Mouse (Mus musculus): Measurements from ENCODE around the gene Rbm4. TPM values are rescaled to one million over a fixed set of nuclear protein-coding genes. Genes with fewer than 3 reads are reported as not detected.
"Not testable (repeated sequence)": the region's sequence is repeated elsewhere in the genome, so short reads cannot be mapped to it uniquely, and the experiment has no call there.

The Rbm4 gene
- polyA plus RNA-seq, 1 experiment: 72.7 TPM

DNA sequence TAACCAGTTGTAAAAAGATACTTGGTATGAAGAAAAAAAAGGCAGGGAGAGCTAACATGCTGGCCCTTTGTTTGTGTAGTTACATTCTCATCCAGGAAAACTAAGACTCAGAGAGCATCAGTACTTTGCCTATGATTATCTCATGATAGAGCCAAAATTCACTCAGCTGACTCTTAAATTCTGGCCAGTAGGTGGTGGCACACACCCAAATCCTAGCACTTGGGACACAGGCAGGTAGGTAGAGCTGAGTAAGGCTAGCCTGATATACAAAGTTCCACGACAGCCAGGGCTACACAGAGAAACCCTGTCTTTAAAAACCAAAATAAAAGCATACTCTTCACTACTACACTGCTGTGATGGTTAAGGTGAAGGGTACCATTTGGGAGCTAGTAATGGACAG is 30.8 kb downstream of the Rbm4 start:
- H3K27ac ChIP-seq (ENCODE audit: insufficient read depth, low read length): no peak overlapping the region
- no peak overlapping the region for H3K9ac ChIP-seq (ENCODE audit: low read depth, poor library complexity, severe bottlenecking)
- H3K36me3 ChIP-seq (ENCODE audit: control insufficient read depth, insufficient read depth, low read length, poor library complexity, severe bottlenecking): peaks cover 67% of the 10 kb centered on the region
- no peaks in the 10 kb centered on the region for H3K27me3 ChIP-seq (ENCODE audit: control insufficient read depth, insufficient read depth, low read length, poor library complexity, severe bottlenecking)
- no peaks in the 10 kb centered on the region for H3K9me3 ChIP-seq (replicated peaks; ENCODE audit: control insufficient read depth, insufficient read depth, low read length, poor library complexity, severe bottlenecking)
- H3K4me3 ChIP-seq (ENCODE audit: low read depth, low read length): no peak overlapping the region
- no peaks in the 10 kb centered on the region for H3K4me1 ChIP-seq (ENCODE audit: control insufficient read depth, insufficient read depth, low read length)
- TF ChIP-seq POLR2A (IDR thresholded peaks at IDR 0.05; ENCODE audit: insufficient read depth, low read length) (no peak), CTCF (IDR thresholded peaks at IDR 0.05; ENCODE audit: low read depth, low read length) (peak; percentile 18), EP300 (IDR thresholded peaks at IDR 0.05; ENCODE audit: insufficient read depth, low read depth, low read length) (no peak)

DNA sequence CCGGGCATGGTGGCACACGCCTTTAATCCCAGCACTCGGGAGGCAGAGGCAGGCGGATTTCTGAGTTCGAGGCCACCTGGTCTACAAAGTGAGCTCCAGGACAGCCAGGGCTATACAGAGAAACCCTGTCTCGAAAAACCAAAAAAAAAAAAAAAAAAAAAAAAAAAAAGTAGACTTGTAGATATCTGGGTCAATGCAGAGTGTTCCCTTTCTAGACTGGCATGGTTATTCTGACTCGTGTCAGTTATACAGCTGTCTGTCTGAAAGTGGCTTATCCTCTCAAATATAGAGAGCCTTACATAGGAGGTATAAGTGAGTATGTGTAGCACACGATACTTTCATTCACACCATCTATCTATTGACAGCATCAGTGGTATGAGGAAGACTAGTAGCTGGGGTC is 33.2 kb downstream of the Rbm4 start:
- H3K27ac ChIP-seq (ENCODE audit: insufficient read depth, low read length); H3K9ac ChIP-seq (ENCODE audit: low read depth, poor library complexity, severe bottlenecking); H3K4me1 ChIP-seq (ENCODE audit: control insufficient read depth, insufficient read depth, low read length); H3K27me3 ChIP-seq (ENCODE audit: control insufficient read depth, insufficient read depth, low read length, poor library complexity, severe bottlenecking); H3K4me3 ChIP-seq (ENCODE audit: low read depth, low read length); H3K9me3 ChIP-seq (replicated peaks; ENCODE audit: control insufficient read depth, insufficient read depth, low read length, poor library complexity, severe bottlenecking): not testable (repeated sequence)
- peaks cover 49% of the 10 kb centered on the region for H3K36me3 ChIP-seq (ENCODE audit: control insufficient read depth, insufficient read depth, low read length, poor library complexity, severe bottlenecking)

DNA sequence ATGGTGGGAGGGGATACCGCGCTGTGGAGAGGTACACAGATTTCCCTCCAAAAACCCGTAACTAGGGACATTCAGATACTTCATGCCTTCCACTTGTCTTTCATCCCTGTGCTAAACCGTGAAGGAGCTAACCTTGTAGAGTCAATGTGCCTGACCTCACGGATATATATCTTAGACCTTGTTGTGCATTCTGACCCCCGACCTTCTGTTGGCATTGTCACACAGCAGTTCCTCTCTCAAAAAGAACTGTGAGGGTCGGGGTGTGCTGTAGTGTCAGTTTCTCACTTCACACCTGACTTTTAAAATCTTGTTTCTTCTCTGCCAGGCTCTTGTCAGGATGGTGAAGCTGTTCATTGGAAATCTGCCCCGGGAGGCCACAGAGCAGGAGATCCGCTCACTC is 36.8 kb downstream of the Rbm4 start:
- Histone ChIP-seq H3K4me3 (ENCODE audit: low read depth, low read length) (peak overlapping the region; percentile 75), H3K9ac (ENCODE audit: low read depth, poor library complexity, severe bottlenecking) (peak overlapping the region; percentile 79), H3K4me1 (ENCODE audit: control insufficient read depth, insufficient read depth, low read length) (no peaks in the 10 kb centered on the region), H3K9me3 (replicated peaks; ENCODE audit: control insufficient read depth, insufficient read depth, low read length, poor library complexity, severe bottlenecking) (no peaks in the 10 kb centered on the region), H3K36me3 (ENCODE audit: control insufficient read depth, insufficient read depth, low read length, poor library complexity, severe bottlenecking) (peaks cover 25% of the 10 kb centered on the region), H3K27me3 (ENCODE audit: control insufficient read depth, insufficient read depth, low read length, poor library complexity, severe bottlenecking) (no peaks in the 10 kb centered on the region), H3K27ac (ENCODE audit: insufficient read depth, low read length) (peak overlapping the region; percentile 48; the same call in 1 of the 2 replicates)
- no peak for TF ChIP-seq CTCF (IDR thresholded peaks at IDR 0.05; ENCODE audit: low read depth, low read length)

DNA sequence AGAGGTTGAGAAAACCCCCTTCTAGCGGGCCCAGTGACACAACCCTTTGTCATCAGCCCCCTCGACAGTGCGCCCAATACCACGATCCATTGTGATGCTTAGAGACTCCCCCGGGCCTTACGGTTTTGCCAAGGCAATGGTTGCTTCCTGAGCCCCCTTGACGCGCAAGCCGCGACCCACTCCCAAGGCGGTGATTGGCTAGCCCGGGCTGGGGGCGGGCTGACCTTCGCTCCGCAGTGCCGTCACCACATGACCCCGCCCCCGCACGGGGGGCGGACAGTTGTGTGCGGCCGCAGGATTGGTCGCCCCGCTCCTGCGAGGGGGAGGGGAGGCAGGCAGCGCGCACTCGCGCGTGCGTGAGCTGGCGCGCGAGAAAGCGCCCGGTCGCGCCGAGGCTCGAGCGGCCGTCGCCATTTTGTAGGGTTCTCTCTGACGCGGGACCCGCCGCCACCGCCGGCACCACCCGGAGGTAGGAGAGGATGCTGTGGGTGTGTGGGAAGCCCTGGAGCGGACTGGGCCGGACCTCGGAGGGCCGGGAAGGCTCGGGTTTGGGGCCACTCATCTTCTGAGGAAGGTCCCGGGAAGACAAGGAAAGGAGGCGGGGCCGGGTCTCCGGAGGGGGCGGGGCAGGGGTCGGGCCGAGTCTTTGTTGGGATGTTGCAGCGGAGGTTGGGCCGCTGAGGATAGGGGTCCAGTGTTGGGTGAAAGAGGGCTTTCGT is 37.3 kb downstream of the Rbm4 start, which contains the start of gene Rbm4b:
Rbm4b (plus strand) TSS at position 305 of the 719 bp plus-strand sequence.
- Histone ChIP-seq H3K27me3 (ENCODE audit: control insufficient read depth, insufficient read depth, low read length, poor library complexity, severe bottlenecking) (no peaks in the 10 kb centered on the region), H3K4me1 (ENCODE audit: control insufficient read depth, insufficient read depth, low read length) (no peaks in the 10 kb centered on the region), H3K9ac (ENCODE audit: low read depth, poor library complexity, severe bottlenecking) (peak within 1 kb of the TSS; percentile 79), H3K4me3 (ENCODE audit: low read depth, low read length) (peak within 1 kb of the TSS; percentile 75), H3K36me3 (ENCODE audit: control insufficient read depth, insufficient read depth, low read length, poor library complexity, severe bottlenecking) (peaks cover 20% of the 10 kb centered on the region), H3K27ac (ENCODE audit: insufficient read depth, low read length) (peak within 1 kb of the TSS; percentile 48; the same call in 1 of the 2 replicates), H3K9me3 (replicated peaks; ENCODE audit: control insufficient read depth, insufficient read depth, low read length, poor library complexity, severe bottlenecking) (no peaks in the 10 kb centered on the region)
- TF ChIP-seq CTCF (IDR thresholded peaks at IDR 0.05; ENCODE audit: low read depth, low read length) (no peak), POLR2A (IDR thresholded peaks at IDR 0.05; ENCODE audit: insufficient read depth, low read length) (no peak), EP300 (IDR thresholded peaks at IDR 0.05; ENCODE audit: insufficient read depth, low read depth, low read length) (no peak)

DNA sequence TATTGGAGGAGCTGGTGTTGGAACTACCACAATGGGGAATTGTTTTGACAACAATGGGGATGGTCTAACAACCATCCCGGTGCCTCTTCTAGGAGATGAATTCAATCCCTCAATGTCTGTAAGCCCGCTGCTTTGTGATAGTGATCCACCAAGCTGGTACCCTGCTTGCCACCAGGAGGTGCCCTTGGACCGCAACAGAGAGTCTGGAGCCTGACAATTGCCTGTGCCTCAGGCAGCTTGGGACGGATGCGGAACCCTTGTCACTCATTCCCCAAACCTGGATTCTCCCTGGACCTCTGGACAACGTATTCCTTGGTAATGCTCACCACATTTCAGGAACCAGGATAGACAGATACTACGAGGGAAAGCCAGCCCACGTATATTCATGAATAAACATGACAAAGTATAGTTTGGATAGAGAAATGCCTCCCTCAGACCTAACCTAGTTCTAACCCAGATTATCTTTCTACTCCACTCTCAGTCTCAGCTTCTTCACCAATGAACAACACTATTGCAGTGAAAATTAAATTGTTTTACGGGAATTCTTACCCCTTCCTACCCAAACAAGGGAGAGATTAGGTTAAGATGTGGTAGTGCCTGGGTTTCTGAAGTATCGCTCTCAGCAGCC is 38.0 kb downstream of the Rbm4 start:
- H3K4me1 ChIP-seq (ENCODE audit: control insufficient read depth, insufficient read depth, low read length): no peaks in the 10 kb centered on the region
- peaks cover 13% of the 10 kb centered on the region for H3K36me3 ChIP-seq (ENCODE audit: control insufficient read depth, insufficient read depth, low read length, poor library complexity, severe bottlenecking)
- H3K9me3 ChIP-seq (replicated peaks; ENCODE audit: control insufficient read depth, insufficient read depth, low read length, poor library complexity, severe bottlenecking): no peaks in the 10 kb centered on the region
- no peaks in the 10 kb centered on the region for H3K27me3 ChIP-seq (ENCODE audit: control insufficient read depth, insufficient read depth, low read length, poor library complexity, severe bottlenecking)
- TF ChIP-seq CTCF (IDR thresholded peaks at IDR 0.05; ENCODE audit: low read depth, low read length) (peak; percentile 97), EP300 (IDR thresholded peaks at IDR 0.05; ENCODE audit: insufficient read depth, low read depth, low read length) (0 out of 2 replicates have a peak, but pooled peaks have one; percentile 34), POLR2A (IDR thresholded peaks at IDR 0.05; ENCODE audit: insufficient read depth, low read length) (no peak)
- peak overlapping the region; percentile 67 for H3K4me3 ChIP-seq (ENCODE audit: low read depth, low read length)
- H3K27ac ChIP-seq (ENCODE audit: insufficient read depth, low read length): no peak overlapping the region; the same call in 1 of the 2 replicates
- peak overlapping the region; percentile 22; the same call in 1 of the 2 replicates for H3K9ac ChIP-seq (ENCODE audit: low read depth, poor library complexity, severe bottlenecking)

DNA sequence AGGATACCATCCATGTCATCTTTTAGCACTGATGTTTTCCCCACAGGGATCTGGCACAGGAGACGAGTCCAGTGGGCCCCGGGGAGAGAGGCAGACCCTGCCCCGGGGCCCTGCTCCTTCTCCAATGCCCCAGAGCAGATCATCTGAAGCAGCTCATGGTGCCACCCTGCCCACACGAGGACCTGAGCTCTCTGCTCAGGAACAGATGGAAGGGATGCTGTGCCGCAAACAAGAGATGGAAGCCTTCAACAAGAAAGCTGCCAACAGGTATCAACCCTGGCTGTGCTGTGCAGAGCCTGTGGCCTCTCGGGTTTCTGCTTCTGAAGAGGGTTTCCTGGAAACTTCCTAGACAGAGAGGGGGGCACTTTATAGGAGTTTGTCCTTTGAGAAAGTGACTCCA is 43.7 kb downstream of the Rbm4 start:
- no peaks in the 10 kb centered on the region for H3K9me3 ChIP-seq (replicated peaks; ENCODE audit: control insufficient read depth, insufficient read depth, low read length, poor library complexity, severe bottlenecking)
- no peaks in the 10 kb centered on the region for H3K27me3 ChIP-seq (ENCODE audit: control insufficient read depth, insufficient read depth, low read length, poor library complexity, severe bottlenecking)
- H3K4me1 ChIP-seq (ENCODE audit: control insufficient read depth, insufficient read depth, low read length): no peaks in the 10 kb centered on the region
- H3K4me3 ChIP-seq (ENCODE audit: low read depth, low read length): no peak overlapping the region
- no peak overlapping the region for H3K27ac ChIP-seq (ENCODE audit: insufficient read depth, low read length)
- H3K9ac ChIP-seq (ENCODE audit: low read depth, poor library complexity, severe bottlenecking): no peak overlapping the region
- TF ChIP-seq EP300 (IDR thresholded peaks at IDR 0.05; ENCODE audit: insufficient read depth, low read depth, low read length): no peak
- no peak for TF ChIP-seq POLR2A (IDR thresholded peaks at IDR 0.05; ENCODE audit: insufficient read depth, low read length)
- no peak for TF ChIP-seq CTCF (IDR thresholded peaks at IDR 0.05; ENCODE audit: low read depth, low read length)
- peaks cover 3% of the 10 kb centered on the region; the same call in 1 of the 2 replicates for H3K36me3 ChIP-seq (ENCODE audit: control insufficient read depth, insufficient read depth, low read length, poor library complexity, severe bottlenecking)
